Mouse (Mus musculus): ENCODE results near the gene Idi2. TPM values are rescaled to one million over a fixed set of nuclear protein-coding genes. Genes with fewer than 3 reads are reported as not detected.
"Not testable (repeated sequence)": the region's sequence is repeated elsewhere in the genome, so short reads cannot be mapped to it uniquely, and the experiment has no call there.

Idi2 gene
- not detected for total RNA-seq (2022)

DNA sequence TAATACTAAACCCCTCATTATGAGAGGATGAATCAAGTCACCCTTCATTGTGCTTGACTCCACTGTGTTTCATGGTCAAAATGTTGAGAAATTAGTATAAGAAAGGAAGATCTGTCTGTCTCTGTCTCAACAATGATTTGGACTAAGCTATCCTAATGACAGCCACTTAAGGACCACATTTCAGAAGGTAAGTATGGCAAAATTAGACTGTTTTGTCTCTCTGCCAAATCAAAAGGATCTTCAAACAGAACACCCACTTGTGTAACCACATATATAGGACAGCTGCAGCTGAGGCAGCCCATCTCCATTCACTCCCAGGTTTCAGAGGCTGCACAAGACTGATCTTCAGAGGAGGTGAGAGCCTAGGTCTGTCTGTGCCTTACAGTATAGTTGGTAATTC is at the start of gene Idi2:
Idi2 (plus strand) TSS at position 301 of the 400 bp plus-strand sequence.
- DNase-seq (ENCODE audit: low spot score in 2 of 2), result not testable (repeated sequence)

DNA sequence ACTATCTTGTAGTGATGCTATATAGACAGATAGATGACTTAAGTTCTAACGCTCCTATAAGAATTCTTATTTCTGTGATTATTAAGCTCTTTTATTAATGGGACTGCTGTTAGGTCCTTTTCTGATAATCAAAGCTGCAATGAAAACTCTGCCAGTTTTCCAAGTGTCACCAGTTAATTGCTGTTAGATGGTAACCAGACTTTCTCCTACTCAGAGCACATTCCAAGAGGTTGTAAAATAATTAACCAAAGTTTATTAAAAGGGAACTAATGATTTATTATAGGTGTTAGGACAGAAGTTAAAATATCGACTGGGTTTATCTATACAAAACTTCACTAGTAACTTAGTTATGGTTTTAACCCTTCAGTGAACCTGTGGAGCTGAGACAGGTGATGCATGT is 46.7 kb upstream of the Idi2 start:
- DNase-seq (ENCODE audit: low spot score in 2 of 2), result not testable (repeated sequence)

DNA sequence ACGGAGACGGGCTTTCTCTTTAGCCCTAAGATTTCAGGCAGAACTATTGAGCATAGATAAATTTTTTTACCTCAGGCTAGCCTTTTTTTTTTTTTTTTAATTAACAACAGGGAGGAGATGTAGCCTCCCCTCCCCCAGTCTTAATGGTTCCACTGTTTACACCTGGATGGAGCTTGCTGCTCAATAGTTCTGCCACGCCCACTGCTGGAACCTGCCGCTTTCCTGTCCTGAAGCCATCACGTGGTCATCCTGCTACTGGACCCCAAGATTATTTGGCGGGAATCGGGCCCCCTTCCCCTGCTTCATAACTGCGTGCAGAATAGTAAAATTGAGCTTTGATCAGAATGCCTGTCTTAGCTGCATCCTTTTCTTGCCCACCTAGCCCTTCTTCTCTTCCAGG is 38.8 kb upstream of the Idi2 start:
- DNase-seq (ENCODE audit: low spot score in 2 of 2), result not testable (repeated sequence)

DNA sequence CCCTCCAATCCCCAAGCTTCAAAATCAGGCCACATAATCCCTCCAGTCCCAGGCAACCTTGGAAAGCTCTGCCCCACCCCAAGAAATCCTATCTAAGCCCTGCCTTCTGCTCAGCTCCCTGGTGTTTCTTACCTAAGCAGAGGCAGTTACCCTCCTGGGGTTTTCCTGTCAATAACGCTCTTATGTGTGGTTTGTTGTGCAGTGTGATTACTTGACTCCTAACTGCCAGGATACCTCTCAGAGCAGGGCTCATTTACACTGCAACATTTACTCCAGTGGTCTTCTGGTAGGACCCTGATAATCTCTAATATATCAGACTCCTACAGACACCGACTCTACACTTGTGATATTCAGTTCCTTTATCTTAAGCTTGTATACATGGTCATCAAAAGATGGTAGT is 19.2 kb upstream of the Idi2 start:
- no peak for DNase-seq (ENCODE audit: low spot score in 2 of 2)

DNA sequence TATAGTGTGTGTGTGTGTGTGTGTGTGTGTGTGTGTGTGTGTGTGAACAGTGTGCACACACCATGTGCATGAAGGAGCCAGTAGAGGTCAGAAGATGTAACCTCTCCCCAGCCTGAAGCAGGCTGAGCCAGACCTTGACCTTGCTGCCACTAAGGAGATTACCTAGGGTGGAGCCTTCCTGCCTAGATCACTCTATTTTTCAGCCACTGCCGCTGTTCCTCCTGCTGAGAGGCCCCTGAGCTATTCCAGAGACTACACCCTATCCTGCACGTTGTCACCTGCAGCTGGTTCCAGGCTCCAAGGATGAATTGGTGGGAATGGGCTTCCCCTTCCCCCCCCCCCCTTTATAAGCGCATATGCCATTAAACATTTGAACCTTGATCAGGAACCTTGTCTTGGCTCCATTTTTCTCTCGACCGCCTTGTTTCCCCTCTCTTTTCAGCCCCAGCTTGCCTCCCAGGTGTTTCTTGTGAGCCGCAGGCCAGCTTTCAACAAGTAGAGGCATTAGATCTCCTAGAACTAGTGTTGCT is 15.0 kb upstream of the Idi2 start:
- not testable (repeated sequence) for DNase-seq (ENCODE audit: low spot score in 2 of 2)

DNA sequence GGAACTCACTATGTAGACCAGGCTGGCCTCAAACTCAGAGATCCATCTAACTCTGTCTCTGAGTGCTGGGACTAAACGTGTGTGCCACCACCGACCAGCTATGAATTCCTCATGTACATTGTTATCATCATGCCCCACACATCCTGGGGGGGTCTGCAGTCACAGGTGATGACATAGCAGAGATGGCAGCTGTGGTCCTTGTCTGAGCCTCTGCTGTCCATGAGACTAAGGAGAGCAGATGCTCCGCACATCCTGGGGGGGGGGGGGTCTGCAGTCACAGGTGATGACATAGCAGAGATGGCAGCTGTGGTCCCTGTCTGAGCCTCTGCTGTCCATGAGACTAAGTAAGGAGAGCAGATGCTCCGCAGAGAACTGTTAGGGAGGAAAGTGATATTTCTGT is 11.6 kb upstream of the Idi2 start:
- not testable (repeated sequence) for DNase-seq (ENCODE audit: low spot score in 2 of 2)

DNA sequence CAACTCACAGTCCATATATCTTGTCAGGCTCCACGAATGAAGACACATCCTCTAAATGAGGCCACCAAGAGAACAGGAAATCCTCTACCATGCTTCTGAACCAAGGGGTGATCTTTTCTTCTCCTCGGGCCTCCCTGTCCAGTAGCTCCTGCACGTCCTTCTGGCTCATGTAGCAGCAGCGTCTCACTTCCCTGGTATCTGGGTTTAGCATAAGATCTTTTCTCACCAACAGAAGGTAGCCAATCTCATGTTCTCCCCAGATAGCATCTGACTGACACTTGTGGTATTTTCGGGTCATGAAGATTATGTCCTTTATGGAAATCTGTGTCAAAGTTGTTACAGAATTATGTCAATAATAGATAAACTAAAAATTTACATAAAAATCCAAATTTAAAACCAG is 11.0 kb upstream of the Idi2 start:
- DNase-seq (ENCODE audit: low spot score in 2 of 2), result not testable (repeated sequence)

DNA sequence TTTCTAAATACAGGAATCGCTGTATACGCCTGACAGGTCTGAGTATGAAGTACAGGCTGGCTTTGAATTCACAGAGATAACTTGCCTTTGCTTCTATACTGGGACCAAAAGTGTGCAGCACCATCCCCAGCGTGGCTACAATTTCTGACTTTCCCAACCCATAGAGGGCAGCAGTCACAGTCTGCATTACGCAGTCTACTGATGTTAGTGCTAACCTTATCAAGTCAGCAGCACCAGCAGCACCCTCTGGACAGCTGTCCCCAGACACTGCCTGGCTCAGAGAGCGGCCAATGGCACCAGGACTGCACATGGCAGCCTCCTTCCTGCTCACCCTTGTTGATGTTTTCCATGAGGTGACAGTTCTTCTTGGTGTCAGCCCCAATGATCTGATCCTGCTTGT is 8.8 kb upstream of the Idi2 start:
- DNase-seq (ENCODE audit: low spot score in 2 of 2), result not testable (repeated sequence)

DNA sequence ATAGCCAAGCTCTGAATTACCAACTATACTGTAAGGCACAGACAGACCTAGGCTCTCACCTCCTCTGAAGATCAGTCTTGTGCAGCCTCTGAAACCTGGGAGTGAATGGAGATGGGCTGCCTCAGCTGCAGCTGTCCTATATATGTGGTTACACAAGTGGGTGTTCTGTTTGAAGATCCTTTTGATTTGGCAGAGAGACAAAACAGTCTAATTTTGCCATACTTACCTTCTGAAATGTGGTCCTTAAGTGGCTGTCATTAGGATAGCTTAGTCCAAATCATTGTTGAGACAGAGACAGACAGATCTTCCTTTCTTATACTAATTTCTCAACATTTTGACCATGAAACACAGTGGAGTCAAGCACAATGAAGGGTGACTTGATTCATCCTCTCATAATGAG is 4.5 kb upstream of the Idi2 start, which contains the start of gene Gm9745:
Gm9745 (minus strand) TSS at position 101 of the 400 bp plus-strand sequence.
- not testable (repeated sequence) for DNase-seq (ENCODE audit: low spot score in 2 of 2)

DNA sequence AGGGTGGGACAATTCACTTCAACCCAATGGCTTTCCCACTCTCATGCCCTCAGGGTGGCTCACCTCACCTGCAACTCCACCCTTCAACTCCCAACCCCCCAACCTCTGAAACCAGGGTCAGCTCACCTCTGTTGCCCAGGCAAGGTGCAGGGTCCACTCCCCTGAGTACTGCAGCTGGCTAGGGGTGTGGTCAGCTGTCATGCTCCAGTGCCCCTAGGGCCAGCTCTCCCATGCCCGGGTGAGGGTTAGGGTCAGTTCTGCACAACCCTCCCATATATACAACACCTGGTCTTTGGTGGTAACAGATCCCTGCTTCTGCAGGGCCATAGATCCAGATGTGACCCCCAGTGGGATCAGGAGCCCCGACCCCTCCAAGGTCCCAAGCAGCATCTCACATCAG is 2.5 kb downstream of the Idi2 start:
- DNase-seq (ENCODE audit: low spot score in 2 of 2), result not testable (repeated sequence)

DNA sequence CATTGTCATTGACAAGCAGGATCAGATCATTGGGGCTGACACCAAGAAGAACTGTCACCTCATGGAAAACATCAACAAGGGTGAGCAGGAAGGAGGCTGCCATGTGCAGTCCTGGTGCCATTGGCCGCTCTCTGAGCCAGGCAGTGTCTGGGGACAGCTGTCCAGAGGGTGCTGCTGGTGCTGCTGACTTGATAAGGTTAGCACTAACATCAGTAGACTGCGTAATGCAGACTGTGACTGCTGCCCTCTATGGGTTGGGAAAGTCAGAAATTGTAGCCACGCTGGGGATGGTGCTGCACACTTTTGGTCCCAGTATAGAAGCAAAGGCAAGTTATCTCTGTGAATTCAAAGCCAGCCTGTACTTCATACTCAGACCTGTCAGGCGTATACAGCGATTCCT is 4.2 kb downstream of the Idi2 start:
- not testable (repeated sequence) for DNase-seq (ENCODE audit: low spot score in 2 of 2)

DNA sequence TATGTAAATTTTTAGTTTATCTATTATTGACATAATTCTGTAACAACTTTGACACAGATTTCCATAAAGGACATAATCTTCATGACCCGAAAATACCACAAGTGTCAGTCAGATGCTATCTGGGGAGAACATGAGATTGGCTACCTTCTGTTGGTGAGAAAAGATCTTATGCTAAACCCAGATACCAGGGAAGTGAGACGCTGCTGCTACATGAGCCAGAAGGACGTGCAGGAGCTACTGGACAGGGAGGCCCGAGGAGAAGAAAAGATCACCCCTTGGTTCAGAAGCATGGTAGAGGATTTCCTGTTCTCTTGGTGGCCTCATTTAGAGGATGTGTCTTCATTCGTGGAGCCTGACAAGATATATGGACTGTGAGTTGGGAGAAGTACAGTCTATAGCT is 6.4 kb downstream of the Idi2 start:
- not testable (repeated sequence) for DNase-seq (ENCODE audit: low spot score in 2 of 2)

DNA sequence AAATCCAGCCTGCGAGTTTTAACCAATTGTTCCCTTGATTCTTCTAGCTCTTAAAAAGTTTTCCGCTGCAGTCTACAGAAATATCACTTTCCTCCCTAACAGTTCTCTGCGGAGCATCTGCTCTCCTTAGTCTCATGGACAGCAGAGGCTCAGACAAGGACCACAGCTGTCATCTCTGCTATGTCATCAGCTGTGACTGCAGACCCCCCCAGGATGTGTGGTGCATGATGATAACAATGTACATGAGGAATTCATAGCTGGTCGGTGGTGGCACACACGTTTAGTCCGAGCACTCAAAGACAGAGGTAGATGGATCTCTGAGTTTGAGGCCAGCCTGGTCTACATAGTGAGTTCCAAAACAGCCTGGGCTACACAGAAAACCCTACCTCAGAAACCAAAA is 6.9 kb downstream of the Idi2 start:
- DNase-seq (ENCODE audit: low spot score in 2 of 2), result not testable (repeated sequence)

DNA sequence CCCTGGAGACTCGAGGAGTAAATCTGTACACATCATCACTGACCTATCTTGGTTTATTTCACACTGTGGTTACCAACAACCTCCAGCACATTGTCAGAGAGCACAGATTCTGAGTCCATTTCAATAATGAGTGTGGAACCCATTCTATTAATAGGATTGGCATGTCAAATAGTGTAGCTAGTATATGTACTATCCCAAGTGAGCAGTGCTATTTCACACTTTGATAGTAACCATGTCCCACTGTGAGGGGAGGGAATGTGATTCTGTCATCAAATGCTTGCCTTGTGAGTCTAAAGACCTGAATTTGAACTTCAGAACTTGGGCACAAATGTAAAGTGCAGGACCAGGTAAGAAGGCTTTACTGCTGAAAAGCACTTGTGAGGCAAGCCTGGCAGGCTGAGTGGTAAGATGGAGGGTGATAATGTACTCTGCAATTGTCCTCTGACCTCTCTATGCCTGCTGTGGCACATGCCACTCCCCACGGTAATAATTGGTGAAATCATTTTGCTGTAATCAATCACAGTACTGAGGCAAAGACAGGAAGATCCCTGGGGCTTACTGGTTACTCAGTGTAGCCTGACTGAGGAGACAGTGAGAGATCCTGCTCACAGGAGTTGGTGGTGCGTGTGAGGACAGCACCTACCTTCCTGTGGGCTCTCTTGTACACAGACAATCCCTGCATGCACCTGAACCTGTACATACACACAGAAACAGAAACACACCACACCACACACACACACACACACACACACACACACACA is 8.6 kb downstream of the Idi2 start:
- DNase-seq (ENCODE audit: low spot score in 2 of 2), result not testable (repeated sequence)

DNA sequence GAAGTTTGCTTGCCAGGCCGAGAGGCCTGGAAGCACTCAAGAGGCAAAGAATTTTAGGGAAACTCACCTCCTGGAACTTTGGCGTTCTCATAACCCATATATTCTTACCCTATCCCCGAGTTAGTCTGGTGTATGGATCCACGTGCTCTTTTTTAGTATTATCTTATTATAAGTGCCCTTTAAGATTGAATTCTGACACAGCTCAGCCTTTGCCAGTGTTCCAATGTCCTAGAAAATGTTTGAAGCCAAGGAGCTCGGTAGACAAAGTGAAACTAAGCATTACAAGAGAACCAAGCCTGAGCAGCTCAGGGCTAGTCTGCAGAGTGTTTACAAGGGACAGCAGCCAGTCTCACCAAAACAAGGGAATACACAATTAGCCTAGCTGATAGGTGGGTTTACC is 9.6 kb downstream of the Idi2 start:
- DNase-seq (ENCODE audit: low spot score in 2 of 2), result not testable (repeated sequence)

DNA sequence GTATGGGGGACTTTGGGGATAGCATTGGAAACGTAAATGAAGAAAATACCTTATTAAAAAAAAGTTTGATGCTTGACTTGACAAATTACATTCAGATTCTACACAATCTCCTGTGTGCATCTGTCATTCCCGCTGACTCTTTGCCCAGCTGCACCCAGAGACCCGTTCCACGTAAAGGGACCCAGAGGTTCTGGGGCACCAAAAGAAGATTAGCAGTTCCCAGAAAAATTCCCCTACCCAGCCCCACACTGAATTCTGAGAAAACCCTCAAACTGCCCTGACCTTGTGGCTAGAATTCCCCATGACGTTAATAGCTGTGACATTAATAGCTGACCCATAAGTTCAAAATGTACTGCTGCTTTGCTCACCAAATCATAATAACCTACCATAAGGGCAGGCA is 12.6 kb downstream of the Idi2 start:
- no peak for DNase-seq (ENCODE audit: low spot score in 2 of 2)

DNA sequence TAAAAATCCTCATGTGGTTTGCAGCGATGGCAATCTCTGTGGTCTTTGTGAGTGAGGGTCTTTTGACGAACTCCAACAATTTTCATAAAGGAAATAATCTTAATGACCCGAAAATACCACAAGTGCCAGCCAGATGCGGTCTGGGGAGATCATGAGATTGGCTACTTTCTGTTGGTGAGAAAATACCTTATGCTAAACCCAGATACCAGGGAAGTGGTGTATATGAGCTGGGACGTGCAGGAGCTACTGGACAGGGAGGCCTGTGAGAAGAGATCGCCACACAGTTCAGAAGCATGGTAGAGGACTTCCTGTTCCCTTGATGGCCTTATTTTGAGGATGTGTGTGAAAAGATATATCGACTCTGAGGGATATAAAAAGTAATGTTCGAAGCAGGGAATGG is 15.1 kb downstream of the Idi2 start:
- no peak for DNase-seq (ENCODE audit: low spot score in 2 of 2)

DNA sequence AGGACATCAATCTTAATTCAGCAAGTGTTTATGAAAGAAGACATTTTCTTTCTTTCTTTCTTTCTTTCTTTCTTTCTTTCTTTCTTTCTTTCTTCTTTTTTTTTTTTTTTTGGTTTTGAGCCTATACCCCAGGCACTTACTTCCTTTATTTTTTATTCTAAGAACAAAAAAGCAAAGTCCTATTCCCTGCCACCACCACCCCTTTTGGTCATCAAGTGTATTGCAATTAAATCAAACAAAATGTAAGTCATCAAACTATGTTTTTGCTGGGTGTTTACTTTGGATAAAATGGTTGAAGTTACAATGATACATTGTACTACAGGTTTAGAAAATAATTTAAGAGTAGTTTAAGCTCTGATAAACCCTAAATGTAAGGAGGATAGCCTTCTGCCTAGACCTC is 19.7 kb downstream of the Idi2 start:
- no peak for DNase-seq (ENCODE audit: low spot score in 2 of 2)

DNA sequence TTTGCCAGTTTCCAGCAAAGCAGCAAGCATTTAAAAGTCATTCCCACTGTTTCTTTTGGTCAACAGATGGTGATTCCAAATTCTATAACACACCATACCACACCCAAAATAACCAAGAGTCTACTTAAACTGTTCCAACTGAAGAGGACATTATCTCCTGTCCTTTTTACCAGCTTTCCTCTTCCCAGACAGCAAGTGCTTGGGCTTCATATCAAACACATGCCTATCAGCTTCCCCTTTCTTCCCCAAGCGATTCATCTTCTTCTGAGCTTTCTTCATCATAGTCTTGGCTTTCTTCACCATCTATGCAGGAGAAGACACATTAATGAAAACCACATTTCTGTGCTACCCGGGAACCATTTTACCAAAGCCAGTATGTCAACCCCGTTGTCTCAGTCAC is 20.3 kb downstream of the Idi2 start:
- no peak for DNase-seq (ENCODE audit: low spot score in 2 of 2)

DNA sequence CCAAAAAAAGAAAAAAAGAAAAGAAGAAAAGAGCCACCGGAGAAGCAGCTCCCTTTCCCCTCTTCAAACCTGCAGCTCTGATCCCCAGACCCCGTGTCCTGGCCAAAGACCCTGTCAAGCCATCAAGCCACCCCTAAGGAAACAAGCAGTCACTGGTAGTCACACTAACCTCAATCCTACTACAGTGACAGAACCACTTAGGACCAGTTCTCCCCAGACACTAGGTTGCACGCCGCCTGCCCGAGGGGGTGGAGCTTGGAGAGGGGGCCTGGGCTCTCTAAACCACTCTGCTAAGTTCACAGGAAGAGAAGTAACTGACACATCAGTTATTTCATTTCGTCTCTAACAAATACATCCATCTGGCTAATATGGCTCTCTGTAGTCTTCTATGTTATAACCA is 39.6 kb downstream of the Idi2 start:
- DNase-seq (ENCODE audit: low spot score in 2 of 2), result no peak

DNA sequence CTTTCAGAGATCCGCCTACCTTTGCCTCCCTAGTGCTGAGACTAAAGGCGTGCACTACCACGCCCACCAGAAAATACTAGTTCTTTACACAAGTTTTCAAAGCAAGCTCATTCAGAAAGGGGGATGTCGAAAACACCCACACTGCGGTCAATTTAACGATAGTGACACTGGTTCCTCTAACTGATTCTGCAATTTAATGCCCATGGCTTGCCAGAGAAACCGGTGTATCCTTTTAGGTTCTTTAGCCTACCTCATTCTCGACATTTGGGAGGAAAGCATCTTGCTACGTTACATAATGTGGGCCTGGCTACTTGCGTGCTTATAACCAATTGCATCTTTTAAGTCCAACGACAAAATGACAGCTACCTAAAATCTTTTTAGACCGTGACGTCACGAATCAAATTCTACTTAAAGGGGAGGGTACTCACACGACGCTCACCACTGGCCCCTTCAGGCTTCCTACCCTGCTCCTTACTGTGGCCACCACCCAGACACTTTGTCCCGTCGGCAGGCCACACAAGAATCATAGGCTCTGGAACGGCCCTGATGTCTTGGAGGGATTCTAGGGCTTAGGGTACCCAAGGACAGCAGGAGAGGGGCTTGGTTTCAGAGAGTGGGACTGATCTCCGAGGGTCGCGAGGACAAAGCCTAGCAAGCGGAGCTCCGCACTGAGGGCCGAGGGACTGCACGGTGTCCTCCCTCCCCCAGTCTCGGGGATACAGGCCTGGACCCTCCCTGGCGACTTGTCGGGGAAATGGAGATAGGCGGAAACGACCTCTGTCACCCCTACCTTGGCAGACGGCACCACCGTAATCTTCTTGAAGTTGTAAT is 42.7 kb downstream of the Idi2 start:
- DNase-seq (ENCODE audit: low spot score in 2 of 2), result no peak
